Mouse (Mus musculus) gastrocnemius, postnatal 10 days (tissue): ENCODE measurements around the gene Arhgef10l. TPM values are rescaled to one million over a fixed set of nuclear protein-coding genes. Genes with fewer than 3 reads are reported as not detected.

Experiments
- DNase-seq: peaks from one replicate; pipeline ENCODE4 v3.0.0; 2021; ENCODE audit warnings: mixed read lengths
- total RNA-seq, 2 experiments: library from RNA; stranded (reverse); gene quantifications; 2 replicates each; pipeline ENCODE4 v1.2.3; 2021

The Arhgef10l gene
- total RNA-seq, 2 experiments from 2014 or later: 50.3 to 53.7 TPM

DNA sequence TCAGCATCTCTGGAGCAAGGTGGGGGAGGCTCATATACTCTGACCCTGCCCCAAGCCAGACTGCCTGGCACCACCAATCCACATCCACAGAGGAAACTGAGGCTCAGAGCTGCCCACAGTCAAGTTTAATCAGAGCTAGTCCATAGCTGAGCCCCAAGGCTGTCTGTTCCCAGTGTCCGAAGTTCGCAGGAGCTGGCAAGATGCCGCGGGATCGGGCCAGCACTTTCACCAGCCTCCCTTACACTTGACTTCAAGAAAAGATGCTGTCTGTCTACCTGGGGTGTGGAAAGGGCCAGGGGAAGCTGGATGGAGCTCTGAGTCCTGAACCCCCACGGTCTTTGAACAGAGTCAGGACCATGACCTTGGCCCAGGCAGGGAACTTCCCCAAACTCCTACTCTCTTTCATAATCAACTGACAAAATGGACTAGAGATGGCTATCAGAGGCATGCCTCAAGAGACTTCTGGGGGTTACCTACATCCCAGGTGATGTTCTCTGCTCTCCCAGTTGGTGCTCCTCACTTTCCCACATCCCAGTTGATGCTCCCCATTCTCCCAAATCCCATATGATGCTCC is 34.4 kb downstream of the Arhgef10l start:
- no peak for DNase-seq

GRCm38 (mm10) chr4:140630651-140631241 is 35.1 kb downstream of the Arhgef10l start:
- DNase-seq: peak; percentile 43

- DNase-seq: no peak
These were observed 35.7 kb downstream of the Arhgef10l start for GRCm38 (mm10) chr4:140630136-140630535.

- no peak for DNase-seq
These were observed 36.8 kb downstream of the Arhgef10l start for GRCm38 (mm10) chr4:140628971-140629370.

GRCm38 (mm10) chr4:140628412-140628943 is 37.3 kb downstream of the Arhgef10l start:
- DNase-seq: no peak

DNA sequence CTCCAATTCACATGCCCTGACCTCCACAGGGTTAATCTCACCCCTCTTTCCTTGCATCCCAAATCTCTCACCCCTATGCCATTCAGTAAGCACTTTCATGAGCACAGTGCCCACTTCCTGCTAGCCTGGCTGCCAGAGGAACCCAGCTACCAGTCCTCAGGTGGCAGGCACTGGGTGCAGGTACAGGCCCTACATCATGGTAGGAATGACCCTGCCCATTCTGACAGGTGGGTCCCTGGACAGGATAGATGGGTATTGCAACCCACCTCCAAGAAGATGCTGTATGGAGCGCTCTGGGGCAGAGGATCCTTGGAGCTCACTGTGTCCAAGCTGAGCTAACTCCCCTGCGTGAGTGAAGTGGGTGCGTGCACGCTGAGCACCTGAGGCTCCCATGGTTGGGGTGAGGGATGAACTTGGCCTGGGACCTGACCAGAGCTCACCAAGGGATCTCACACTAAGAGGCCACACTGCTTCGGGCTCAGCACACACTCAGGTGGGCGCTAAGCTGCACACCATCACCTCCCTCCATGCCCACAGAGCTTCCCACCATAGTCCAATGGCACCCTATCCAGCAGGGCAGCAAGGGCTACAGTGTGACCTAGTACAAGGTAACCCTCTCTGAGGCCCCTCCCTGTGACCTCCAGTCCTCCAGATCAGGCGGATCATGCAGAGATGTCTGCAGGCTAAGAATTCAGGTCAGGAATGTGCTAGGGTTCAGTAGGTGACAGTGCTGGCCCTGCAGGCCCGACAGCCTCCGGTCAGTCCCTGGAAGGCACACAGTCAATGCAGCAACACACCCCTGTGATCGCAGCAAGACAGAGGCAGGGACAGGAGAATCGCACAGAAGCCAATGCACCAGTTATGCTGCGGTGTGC is 39.9 kb downstream of the Arhgef10l start:
- no peak for DNase-seq

DNA sequence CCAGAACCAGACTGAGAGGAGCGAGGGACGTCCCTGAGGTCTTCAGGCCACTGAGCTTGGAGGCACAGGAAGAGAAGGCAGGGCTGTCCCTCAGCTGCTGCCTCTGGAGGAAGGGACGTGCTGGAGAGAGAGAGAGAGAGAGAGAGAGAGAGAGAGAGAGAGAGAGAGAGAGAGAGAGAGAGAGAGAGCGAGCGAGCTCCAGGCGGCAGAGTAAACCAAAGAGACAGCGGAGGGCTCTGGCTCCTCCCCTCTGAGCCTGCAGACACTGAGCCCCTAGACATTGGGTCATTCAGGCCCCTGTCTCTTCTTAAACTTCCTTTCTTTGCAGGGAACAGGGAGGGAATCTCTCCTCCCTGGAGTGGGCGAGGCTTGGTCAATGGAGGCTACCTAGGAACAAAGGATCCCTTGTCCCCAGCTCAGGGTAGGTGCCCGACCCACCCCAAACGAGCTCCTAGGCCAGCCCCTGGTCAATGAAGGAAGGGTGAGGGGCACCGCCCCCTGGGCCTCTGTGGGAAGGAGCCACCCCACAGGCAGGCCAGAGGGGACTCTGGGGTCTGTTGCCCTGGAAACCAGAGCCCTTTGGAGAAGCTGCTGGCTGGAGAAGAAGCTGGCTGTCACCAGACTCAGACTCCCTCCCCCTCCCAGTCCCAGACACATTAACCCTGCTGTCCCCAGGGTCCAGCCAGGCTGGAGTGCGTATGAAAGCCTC is 41.2 kb downstream of the Arhgef10l start:
- no peak for DNase-seq

DNA sequence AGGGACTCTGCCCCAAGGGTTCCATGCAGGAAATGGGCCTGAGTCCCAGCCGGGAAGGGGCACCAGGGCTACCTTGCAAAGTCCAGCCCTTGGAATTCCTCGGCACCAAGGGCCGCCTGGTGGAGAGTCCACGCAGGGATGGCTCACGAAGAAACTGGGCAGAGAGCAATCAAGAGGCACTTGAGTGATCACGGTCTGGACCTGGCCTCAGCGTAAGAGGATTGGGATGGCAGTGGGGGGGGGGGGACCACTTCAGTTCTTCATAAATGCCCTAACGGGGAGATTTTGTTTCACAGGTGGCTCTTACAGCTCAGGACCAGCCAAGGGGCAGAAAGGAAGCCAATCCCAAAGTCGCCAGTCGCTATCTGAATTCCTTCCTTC is 41.7 kb downstream of the Arhgef10l start:
- DNase-seq: no peak

GRCm38 (mm10) chr4:140622819-140623218 is 43.0 kb downstream of the Arhgef10l start:
- DNase-seq: no peak

- no peak for DNase-seq
These were observed 45.3 kb downstream of the Arhgef10l start for GRCm38 (mm10) chr4:140620496-140620895.

DNA sequence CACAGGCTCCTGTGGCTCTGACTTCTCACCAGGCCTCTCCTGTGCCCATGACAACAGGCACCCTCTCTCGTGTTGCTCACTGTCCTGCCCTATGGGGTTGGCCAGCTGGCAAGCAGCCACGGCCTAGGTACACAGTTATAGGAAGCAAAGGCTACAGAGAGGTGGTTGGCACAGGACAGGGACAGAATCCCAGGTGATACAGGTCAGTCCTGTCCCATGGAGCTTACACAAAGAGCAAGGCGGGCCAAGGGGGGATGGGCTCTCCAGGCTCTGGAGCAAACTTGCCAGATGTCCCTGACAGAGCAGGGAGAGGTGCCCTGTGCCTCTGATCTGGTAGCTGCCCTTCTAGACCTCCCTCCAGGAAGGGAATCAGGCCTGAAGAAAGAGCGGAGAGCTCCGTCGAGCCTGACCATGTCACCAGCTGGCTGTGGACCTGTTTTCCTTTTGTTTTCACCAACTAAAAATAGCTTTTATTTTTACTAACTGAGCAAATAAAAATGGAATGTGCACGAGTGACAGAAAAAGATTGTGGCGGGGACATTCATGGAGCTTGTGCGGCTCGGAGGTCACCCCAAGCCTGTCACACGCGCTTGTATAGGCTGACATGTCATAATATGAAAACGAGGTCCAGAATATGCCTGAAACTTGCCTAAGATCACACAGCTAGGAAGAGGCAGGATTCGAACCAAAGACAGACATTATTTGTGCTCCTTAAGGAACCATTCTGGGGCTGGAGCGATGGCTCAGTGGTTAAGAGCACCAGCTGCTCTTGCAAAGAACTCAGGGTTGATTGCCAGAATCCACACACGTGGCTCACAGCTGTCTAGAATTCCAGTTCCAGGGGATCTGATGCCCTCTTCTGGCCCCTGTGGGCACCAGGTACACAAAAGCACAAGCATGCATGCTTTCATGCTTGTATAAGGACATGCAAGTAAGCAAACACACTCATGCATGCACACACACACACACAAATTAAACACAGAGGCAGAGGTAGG is 48.1 kb downstream of the Arhgef10l start:
- peak; percentile 47 for DNase-seq

- DNase-seq: no peak
These were observed 48.9 kb downstream of the Arhgef10l start for GRCm38 (mm10) chr4:140616894-140617293.

DNA sequence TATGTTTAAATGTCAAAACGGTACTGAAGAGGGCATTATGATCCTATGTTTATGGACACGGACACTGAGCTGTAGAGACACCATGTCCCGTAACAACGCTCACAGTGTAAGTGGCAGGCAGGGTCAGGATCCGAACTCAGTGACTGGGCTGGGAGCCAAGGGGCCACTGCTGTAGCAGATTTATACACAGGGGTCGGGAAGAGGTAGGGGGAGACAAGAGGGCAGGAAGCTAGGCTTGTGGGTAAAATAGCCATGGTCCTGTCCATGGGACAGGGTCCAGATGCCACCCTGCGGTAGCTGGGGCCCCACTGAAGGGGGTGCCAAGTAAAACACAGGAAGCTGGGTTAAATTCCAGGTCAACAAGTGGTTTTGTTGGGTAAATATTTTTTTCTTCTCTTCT is 49.6 kb downstream of the Arhgef10l start:
- no peak for DNase-seq

DNA sequence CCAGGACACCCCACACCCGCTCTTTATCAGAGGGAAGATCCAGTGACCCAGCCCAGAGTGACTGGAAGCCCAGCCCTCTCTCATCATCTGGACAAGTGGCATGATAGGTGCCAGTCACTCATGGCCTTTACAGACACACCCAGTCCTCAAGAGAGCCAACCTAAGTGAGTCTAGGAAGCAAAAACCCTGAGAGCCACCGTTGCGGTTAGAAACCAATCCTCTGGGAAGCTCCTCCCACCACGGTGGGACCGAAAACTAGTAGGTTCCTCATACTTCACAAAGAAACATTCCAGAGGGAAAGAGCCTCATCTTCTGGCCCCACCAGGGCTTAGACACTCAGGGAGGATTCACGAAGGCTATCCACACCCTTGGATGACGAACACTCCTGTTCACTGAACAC is 50.0 kb downstream of the Arhgef10l start:
- no peak for DNase-seq

GRCm38 (mm10) chr4:140614553-140614952 is 51.3 kb downstream of the Arhgef10l start:
- DNase-seq: no peak

- DNase-seq: no peak
These were observed 51.7 kb downstream of the Arhgef10l start for GRCm38 (mm10) chr4:140614145-140614544.

- no peak for DNase-seq
These were observed 54.8 kb downstream of the Arhgef10l start for GRCm38 (mm10) chr4:140610841-140611609.

GRCm38 (mm10) chr4:140608228-140608720 is 57.5 kb downstream of the Arhgef10l start:
- DNase-seq: no peak

DNA sequence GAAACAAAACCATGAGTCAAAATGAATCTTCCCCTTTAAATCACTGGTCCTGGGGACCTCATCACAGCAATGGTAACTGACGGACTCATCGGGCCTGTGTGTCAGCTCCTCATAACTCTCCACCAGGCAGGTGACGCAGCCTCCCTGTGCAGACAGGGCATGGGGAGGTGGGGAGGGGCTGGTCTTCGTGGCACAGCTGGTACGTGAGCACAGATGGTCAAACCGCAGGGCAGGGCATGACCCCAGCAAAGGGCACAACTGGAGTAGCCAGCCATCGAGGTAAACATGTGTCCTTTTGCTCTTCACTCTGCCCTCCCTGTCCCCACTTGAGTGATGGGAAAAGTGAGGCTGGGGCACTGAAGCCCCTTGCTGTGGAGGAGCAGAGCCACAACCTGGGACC is 59.0 kb downstream of the Arhgef10l start:
- DNase-seq: no peak

DNA sequence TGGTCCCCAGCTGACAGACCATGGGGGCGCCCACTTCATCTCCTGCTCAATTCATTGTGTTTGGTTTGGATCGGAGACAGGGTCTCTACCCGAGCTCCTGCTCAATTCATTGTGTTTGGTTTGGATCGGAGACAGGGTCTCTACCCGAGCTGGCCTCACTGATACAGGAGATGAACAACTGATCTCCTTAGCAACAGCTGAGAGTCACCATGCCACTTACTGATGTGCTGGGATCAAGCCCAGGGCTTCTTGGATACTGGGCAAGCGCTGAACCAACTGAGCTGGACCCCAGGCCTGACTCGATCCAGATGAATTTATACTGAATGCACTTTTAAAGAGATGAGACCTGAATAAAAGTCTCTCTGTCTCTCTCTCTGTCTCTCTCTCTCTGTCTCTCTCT is 59.6 kb downstream of the Arhgef10l start:
- DNase-seq: no peak
